Mouse (Mus musculus): ENCODE measurements around the gene Dact3.

GRCm38 (mm10) chr7:16931968-16932627, 57.0 kb downstream of the Dact3 start:
- TF ChIP-seq CTCF (IDR thresholded peaks at IDR 0.05 in 2 of 3, conservative IDR thresholded peaks at IDR 0.05 in 1 of 3; ENCODE audit: control insufficient read depth in 1 of 3, insufficient read depth in 1 of 3, low read depth in 2 of 3, low read length in 3 of 3, poor library complexity in 1 of 3, severe bottlenecking in 1 of 3), result peak; percentile 70 to 98 (median 77)
- no peak for TF ChIP-seq USF2 (IDR thresholded peaks at IDR 0.05; ENCODE audit: borderline replicate concordance in 1 of 2, insufficient read depth in 1 of 2, low read depth in 1 of 2, low read length in 2 of 2)
- TF ChIP-seq POLR2A (IDR thresholded peaks at IDR 0.05; ENCODE audit: control insufficient read depth in 1 of 2, insufficient read depth in 1 of 2, low read depth in 1 of 2, low read length in 2 of 2, poor library complexity in 1 of 2), result no peak
- no peak for TF ChIP-seq MAX (IDR thresholded peaks at IDR 0.05; ENCODE audit: low read length)
- no peak for TF ChIP-seq TCF12 (IDR thresholded peaks at IDR 0.05; ENCODE audit: low read depth, low read length)
- no peak for TF ChIP-seq GABPA (IDR thresholded peaks at IDR 0.05; ENCODE audit: low read depth, low read length)
- TF ChIP-seq USF1 (IDR thresholded peaks at IDR 0.05; ENCODE audit: low read depth, low read length), result no peak
- TF ChIP-seq ELF1 (IDR thresholded peaks at IDR 0.05; ENCODE audit: low read depth, low read length), result no peak
- no peak for TF ChIP-seq TBP (IDR thresholded peaks at IDR 0.05; ENCODE audit: low read depth, low read length)

Measured in MEL (cell line).